Mouse (Mus musculus) urinary bladder, postnatal 4 days (tissue): ENCODE measurements around the gene Ern1.
A peak's percentile ranks its signal among the peaks of the same experiment; 100 is the strongest.
"Not testable (repeated sequence)": the region's sequence is repeated elsewhere in the genome, so short reads cannot be mapped to it uniquely, and the experiment has no call there.

Experiments
- DNase-seq, 2 experiments: peaks; one replicate each; pipeline ENCODE4 v3.0.0; 2021 to 2022; ENCODE audit warnings: low spot score in 2 of 2

The Ern1 gene

GRCm38 (mm10) chr11:106502631-106503424 is 15.2 kb upstream of the Ern1 start:
- no peak for DNase-seq

GRCm38 (mm10) chr11:106502159-106502505 is 14.5 kb upstream of the Ern1 start:
- DNase-seq = no peak

- peak; percentile 66 to 67 for DNase-seq
Measured at GRCm38 (mm10) chr11:106501308-106502158, 13.9 kb upstream of the Ern1 start.

GRCm38 (mm10) chr11:106500393-106501307 is 13.0 kb upstream of the Ern1 start:
- DNase-seq = peak; percentile 90

- DNase-seq = no peak
Measured at GRCm38 (mm10) chr11:106498739-106499379, 11.2 kb upstream of the Ern1 start.

GRCm38 (mm10) chr11:106497926-106498325 is 10.3 kb upstream of the Ern1 start:
- no peak for DNase-seq

- DNase-seq = not testable (repeated sequence)
Measured at GRCm38 (mm10) chr11:106497009-106497408, 9.4 kb upstream of the Ern1 start.

- DNase-seq = no peak
Measured at GRCm38 (mm10) chr11:106492984-106493669, 5.5 kb upstream of the Ern1 start.

- DNase-seq = peak in 1 of 2 experiments; percentile 36
Measured at GRCm38 (mm10) chr11:106491393-106491792, 3.7 kb upstream of the Ern1 start.

GRCm38 (mm10) chr11:106490600-106490999 is 2.9 kb upstream of the Ern1 start:
- not testable (repeated sequence) for DNase-seq

- no peak for DNase-seq
Measured at GRCm38 (mm10) chr11:106490057-106490456, 2.4 kb upstream of the Ern1 start.

- DNase-seq = no peak
Measured at GRCm38 (mm10) chr11:106489036-106489693, 1.5 kb upstream of the Ern1 start.

- no peak for DNase-seq
Measured at GRCm38 (mm10) chr11:106488126-106488561, 492 bp upstream of the Ern1 start.

GRCm38 (mm10) chr11:106486866-106487732 is 553 bp downstream of the Ern1 start:
- DNase-seq = peak in 1 of 2 experiments; percentile 61

- DNase-seq = no peak
Measured at GRCm38 (mm10) chr11:106486042-106486865, 1.4 kb downstream of the Ern1 start.

- DNase-seq = no peak
Measured at GRCm38 (mm10) chr11:106485611-106486010, 2.0 kb downstream of the Ern1 start.

- DNase-seq = no peak
Measured at GRCm38 (mm10) chr11:106484875-106485274, 2.8 kb downstream of the Ern1 start.

GRCm38 (mm10) chr11:106482867-106483266 is 4.8 kb downstream of the Ern1 start:
- DNase-seq = no peak
